In the genomic region with DNA sequence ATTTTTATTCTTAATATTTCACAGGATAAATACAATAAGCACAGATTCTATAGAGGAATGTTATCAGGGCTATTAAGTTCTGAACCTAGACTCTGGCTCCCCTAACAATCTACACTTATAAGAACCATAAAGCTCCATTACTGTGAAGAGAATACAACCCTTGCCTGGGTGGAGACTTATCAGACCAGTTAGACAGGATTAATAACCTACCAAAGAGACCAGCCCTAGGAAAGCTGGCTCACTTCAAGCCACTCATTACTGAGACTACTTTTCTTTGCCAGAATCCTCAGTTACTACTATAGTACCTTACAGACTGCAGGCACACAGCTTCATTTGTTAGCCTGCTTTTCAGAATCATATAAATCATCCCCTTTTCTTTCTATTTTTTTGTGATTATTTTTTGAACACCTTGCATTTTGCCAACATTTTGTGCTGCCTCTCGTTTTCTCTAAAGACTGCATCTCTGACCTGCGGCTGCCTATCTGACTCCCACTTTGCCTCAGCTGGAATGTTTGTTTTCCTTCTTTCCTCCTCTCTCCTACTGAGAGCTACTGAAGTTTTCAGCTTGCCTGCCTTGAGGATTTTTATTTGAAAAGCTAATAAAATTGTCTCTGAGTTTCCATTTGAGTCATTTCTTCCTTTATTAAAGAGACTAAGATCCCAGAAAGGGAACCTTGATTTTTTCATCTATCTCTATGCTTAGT, we compare ENCODE assay signal across 28 mouse cellular contexts.
DNase-seq lines count a peak whose midpoint lies in the region; ATAC-seq lines count a peak whose summit lies in the region.
"Had no signal": no experiment of that assay in that cellular context is flagged by ENCODE, and none has a peak within 500 bp of the region (broad histone marks: within the 10 kb centered on the region; RNA-seq: fewer than 3 reads in every experiment).

No protein-coding gene starts in this region.

- no peak overlapping the region for H3K27ac ChIP-seq in kidney, embryonic 14.5 days (ENCODE audit: low read depth, low read length)
- peak overlapping the region; percentile 76 for H3K27ac ChIP-seq in lung, embryonic 16.5 days (ENCODE audit: low read length)
- H3K27ac ChIP-seq in intestine, embryonic 14.5 days (ENCODE audit: low read depth): no peak overlapping the region; the same call in 1 of the 2 replicates
- H3K27ac ChIP-seq in stomach, embryonic 15.5 days: peak overlapping the region; percentile 51; the same call in 1 of the 2 replicates
- H3K27ac ChIP-seq in neural tube, embryonic 15.5 days (replicated peaks): no peak overlapping the region
- H3K27ac ChIP-seq: heart, adult 2 months; hindbrain, embryonic 13.5 days; limb, embryonic 13.5 days; liver, embryonic 12.5 days had no signal

- H3K27me3 ChIP-seq in kidney, embryonic 14.5 days (ENCODE audit: control insufficient read depth, insufficient read depth, low read length): no peaks in the 10 kb centered on the region
- no peaks in the 10 kb centered on the region for H3K27me3 ChIP-seq in lung, embryonic 16.5 days (ENCODE audit: control insufficient read depth, insufficient read depth, low read depth, low read length)
- no peaks in the 10 kb centered on the region for H3K27me3 ChIP-seq in intestine, embryonic 14.5 days (replicated peaks; ENCODE audit: control insufficient read depth, insufficient read depth, low read length)
- no peaks in the 10 kb centered on the region for H3K27me3 ChIP-seq in stomach, embryonic 15.5 days (replicated peaks)
- no peaks in the 10 kb centered on the region for H3K27me3 ChIP-seq in neural tube, embryonic 15.5 days (replicated peaks)
- H3K27me3 ChIP-seq: heart, embryonic 12.5 days; hindbrain, embryonic 13.5 days; limb, embryonic 13.5 days; liver, embryonic 12.5 days; Patski had no signal

- no peaks in the 10 kb centered on the region for H3K36me3 ChIP-seq in kidney, embryonic 14.5 days (ENCODE audit: control insufficient read depth, insufficient read depth, low read length)
- no peaks in the 10 kb centered on the region for H3K36me3 ChIP-seq in lung, embryonic 16.5 days (ENCODE audit: control insufficient read depth, insufficient read depth, low read length)
- no peaks in the 10 kb centered on the region for H3K36me3 ChIP-seq in intestine, embryonic 14.5 days (ENCODE audit: control insufficient read depth, insufficient read depth, low read length)
- H3K36me3 ChIP-seq in stomach, embryonic 15.5 days: no peaks in the 10 kb centered on the region
- no peaks in the 10 kb centered on the region for H3K36me3 ChIP-seq in neural tube, embryonic 15.5 days
- H3K36me3 ChIP-seq: heart, embryonic 12.5 days; hindbrain, embryonic 13.5 days; limb, embryonic 13.5 days; liver, embryonic 12.5 days had no signal

- H3K4me2 ChIP-seq in kidney, embryonic 14.5 days (replicated peaks; ENCODE audit: low read depth, low read length): no peak overlapping the region
- peak overlapping the region; percentile 36; the same call in 1 of the 2 replicates for H3K4me2 ChIP-seq in lung, embryonic 16.5 days (ENCODE audit: low read depth, low read length)
- no peak overlapping the region for H3K4me2 ChIP-seq in intestine, embryonic 14.5 days (ENCODE audit: low read length)
- H3K4me2 ChIP-seq in stomach, embryonic 15.5 days: no peak overlapping the region
- H3K4me2 ChIP-seq in neural tube, embryonic 15.5 days: no peak overlapping the region
- H3K4me2 ChIP-seq: heart, embryonic 12.5 days; hindbrain, embryonic 13.5 days; limb, embryonic 13.5 days; liver, embryonic 12.5 days; midbrain, embryonic 11.5 days had no signal

- no peak overlapping the region for H3K4me3 ChIP-seq in kidney, embryonic 14.5 days (ENCODE audit: low read length)
- H3K4me3 ChIP-seq in lung, embryonic 16.5 days (ENCODE audit: low read length): no peak overlapping the region
- no peak overlapping the region for H3K4me3 ChIP-seq in intestine, embryonic 14.5 days (ENCODE audit: low read depth, low read length)
- no peak overlapping the region for H3K4me3 ChIP-seq in stomach, embryonic 15.5 days (replicated peaks)
- H3K4me3 ChIP-seq in neural tube, embryonic 15.5 days (replicated peaks): no peak overlapping the region
- H3K4me3 ChIP-seq: heart, adult 2 months; heart, embryonic 12.5 days; hindbrain, embryonic 13.5 days; limb, embryonic 13.5 days; liver, embryonic 12.5 days had no signal

- DNase-seq in kidney, postnatal 10 days: no peak
- DNase-seq in lung, postnatal 10 days: no peak
- no peak for DNase-seq in intestine, embryonic 14.5 days (ENCODE audit: low spot score)
- no peak for DNase-seq in ovary, postnatal 14 days (ENCODE audit: low spot score)
- DNase-seq: adrenal gland, postnatal 10 days; cerebellum, adult 11 months; cerebellum, adult 9-11 months; gastrocnemius, postnatal 25 days; heart, adult 2 months; heart, postnatal 4 days; kidney, adult 8-10 months; kidney, postnatal 25 days; liver, postnatal 0 days; right cerebral cortex, postnatal 4 days; thymus, adult 18-20 months; thymus, postnatal 36 days had no signal

- no peaks in the 10 kb centered on the region for H3K4me1 ChIP-seq in kidney, embryonic 14.5 days (ENCODE audit: control insufficient read depth, insufficient read depth, low read length)
- 0 out of 2 replicates have a peak, but pooled peaks cover 2% of the 10 kb centered on the region for H3K4me1 ChIP-seq in lung, embryonic 16.5 days (replicated peaks; ENCODE audit: control insufficient read depth, insufficient read depth, low read length)
- no peaks in the 10 kb centered on the region for H3K4me1 ChIP-seq in intestine, embryonic 14.5 days (replicated peaks; ENCODE audit: control insufficient read depth, insufficient read depth, low read length)
- no peaks in the 10 kb centered on the region for H3K4me1 ChIP-seq in stomach, embryonic 15.5 days
- no peaks in the 10 kb centered on the region for H3K4me1 ChIP-seq in neural tube, embryonic 15.5 days
- H3K4me1 ChIP-seq: heart, embryonic 12.5 days; hindbrain, embryonic 13.5 days; limb, embryonic 13.5 days; liver, embryonic 12.5 days had no signal

- no peaks in the 10 kb centered on the region for H3K9me3 ChIP-seq in kidney, embryonic 14.5 days (ENCODE audit: control insufficient read depth, low read length)
- H3K9me3 ChIP-seq in lung, embryonic 16.5 days (ENCODE audit: control insufficient read depth, low read length): no peaks in the 10 kb centered on the region
- no peaks in the 10 kb centered on the region for H3K9me3 ChIP-seq in intestine, embryonic 14.5 days (ENCODE audit: control insufficient read depth, low read length)
- no peaks in the 10 kb centered on the region for H3K9me3 ChIP-seq in stomach, embryonic 15.5 days
- no peaks in the 10 kb centered on the region for H3K9me3 ChIP-seq in neural tube, embryonic 15.5 days (replicated peaks)
- H3K9me3 ChIP-seq: heart, embryonic 12.5 days; hindbrain, embryonic 13.5 days; limb, embryonic 13.5 days; liver, embryonic 12.5 days had no signal

- H3K9ac ChIP-seq in kidney, embryonic 14.5 days (ENCODE audit: low read depth, low read length): no peak overlapping the region
- no peak overlapping the region for H3K9ac ChIP-seq in lung, embryonic 16.5 days (ENCODE audit: low read length)
- no peak overlapping the region for H3K9ac ChIP-seq in intestine, embryonic 14.5 days (ENCODE audit: low read length)
- H3K9ac ChIP-seq in stomach, embryonic 15.5 days: no peak overlapping the region
- no peak overlapping the region for H3K9ac ChIP-seq in neural tube, embryonic 15.5 days (replicated peaks)
- H3K9ac ChIP-seq: heart, embryonic 12.5 days; hindbrain, embryonic 13.5 days; limb, embryonic 13.5 days; liver, embryonic 12.5 days; liver, postnatal 0 days had no signal

- WGBS in kidney, embryonic 14.5 days: 40% methylated on average over 2 of the region's 2 CpGs
- WGBS in lung, embryonic 16.5 days: 28% methylated on average over 2 of the region's 2 CpGs
- WGBS in intestine, embryonic 14.5 days: 50% methylated on average over 2 of the region's 2 CpGs
- WGBS in stomach, embryonic 15.5 days: 39% methylated on average over 2 of the region's 2 CpGs
- 75% methylated on average over 2 of the region's 2 CpGs for WGBS in neural tube, embryonic 15.5 days

- ATAC-seq in kidney, embryonic 14.5 days (ENCODE audit: low FRiP score, low TSS enrichment): peak; percentile 52; the same call in 1 of the 2 replicates
- ATAC-seq in lung, embryonic 16.5 days (ENCODE audit: low read depth): peak; percentile 96
- peak; percentile 91 for ATAC-seq in intestine, embryonic 14.5 days (replicated peaks; ENCODE audit: low FRiP score, low TSS enrichment, low read depth)
- ATAC-seq in stomach, embryonic 15.5 days (ENCODE audit: insufficient read depth, low FRiP score, low read depth): peak; percentile 84
- ATAC-seq in neural tube, embryonic 15.5 days (ENCODE audit: low FRiP score): no peak
- ATAC-seq: forebrain, embryonic 14.5 days; liver, embryonic 12.5 days; liver, postnatal 0 days; midbrain, embryonic 16.5 days; Patski had no signal

Comparison
In these comparisons a context has a peak if more than half of its experiments do, and no peak if none do; other contexts are left out.
1. H3K27ac ChIP-seq: peak in lung, embryonic 16.5 days (single experiment) and stomach, embryonic 15.5 days (single experiment); none in kidney, embryonic 14.5 days (single experiment), intestine, embryonic 14.5 days (single experiment) and neural tube, embryonic 15.5 days (single experiment).